Mouse (Mus musculus) urinary bladder, postnatal 36 days (tissue): ENCODE measurements around the gene Gpsm1.

ENCODE experiments used
- DNase-seq, 2 experiments: peaks; one replicate each; pipeline ENCODE4 v3.0.0; 2022; ENCODE audit warnings: low spot score in 2 of 2, mixed read lengths in 1 of 2

The Gpsm1 gene

GRCm38 (mm10) chr2:26315072-26315924 is at the start of gene Gpsm1:
Gene Gpsm1, plus strand, starts transcription at chr2:26315515.
- peak; percentile 59 to 75 for DNase-seq

- DNase-seq: no peak
These were observed 49.1 kb upstream of the Gpsm1 start for GRCm38 (mm10) chr2:26266066-26266742.

GRCm38 (mm10) chr2:26268216-26268615 is 47.1 kb upstream of the Gpsm1 start:
- no peak for DNase-seq

- DNase-seq: peak; percentile 45 to 49
These were observed 41.7 kb upstream of the Gpsm1 start for GRCm38 (mm10) chr2:26273611-26274010.

- DNase-seq: no peak
These were observed 35.6 kb upstream of the Gpsm1 start for GRCm38 (mm10) chr2:26279712-26280111.

GRCm38 (mm10) chr2:26280594-26280993 is 34.7 kb upstream of the Gpsm1 start:
- DNase-seq: no peak

GRCm38 (mm10) chr2:26285804-26286203 is 29.5 kb upstream of the Gpsm1 start:
- DNase-seq: no peak

GRCm38 (mm10) chr2:26286391-26286790 is 28.9 kb upstream of the Gpsm1 start:
- no peak for DNase-seq

- DNase-seq: no peak
These were observed 25.2 kb upstream of the Gpsm1 start for GRCm38 (mm10) chr2:26290133-26290532.

GRCm38 (mm10) chr2:26294457-26294856 is 20.9 kb upstream of the Gpsm1 start, which contains the start of gene Ccdc187:
Gene Ccdc187, minus strand, starts transcription at chr2:26294557.
- no peak for DNase-seq

GRCm38 (mm10) chr2:26296606-26297195 is 18.6 kb upstream of the Gpsm1 start:
- no peak for DNase-seq

GRCm38 (mm10) chr2:26298208-26298855 is 17.0 kb upstream of the Gpsm1 start:
- peak in 1 of 2 experiments; percentile 51 for DNase-seq

- no peak for DNase-seq
These were observed 16.5 kb upstream of the Gpsm1 start for GRCm38 (mm10) chr2:26298856-26299230.

- DNase-seq: no peak
These were observed 16.0 kb upstream of the Gpsm1 start for GRCm38 (mm10) chr2:26299336-26299735.

- no peak for DNase-seq
These were observed 15.0 kb upstream of the Gpsm1 start for GRCm38 (mm10) chr2:26300161-26300807.

GRCm38 (mm10) chr2:26300808-26301174 is 14.5 kb upstream of the Gpsm1 start:
- peak; percentile 82 to 86 for DNase-seq

GRCm38 (mm10) chr2:26302005-26302503 is 13.3 kb upstream of the Gpsm1 start:
- DNase-seq: no peak

GRCm38 (mm10) chr2:26304711-26305110 is 10.6 kb upstream of the Gpsm1 start:
- no peak for DNase-seq

- no peak for DNase-seq
These were observed 9.8 kb upstream of the Gpsm1 start for GRCm38 (mm10) chr2:26305555-26305954.

GRCm38 (mm10) chr2:26306702-26307101 is 8.6 kb upstream of the Gpsm1 start:
- DNase-seq: no peak

GRCm38 (mm10) chr2:26309739-26310138 is 5.6 kb upstream of the Gpsm1 start:
- DNase-seq: no peak
